Mouse (Mus musculus): ENCODE data around the gene Dlg2. TPM values are rescaled to one million over a fixed set of nuclear protein-coding genes. Genes with fewer than 3 reads are reported as not detected.

The Dlg2 gene
- polyA plus RNA-seq, 1 experiment from 2014 or later = 27.1 TPM

DNA sequence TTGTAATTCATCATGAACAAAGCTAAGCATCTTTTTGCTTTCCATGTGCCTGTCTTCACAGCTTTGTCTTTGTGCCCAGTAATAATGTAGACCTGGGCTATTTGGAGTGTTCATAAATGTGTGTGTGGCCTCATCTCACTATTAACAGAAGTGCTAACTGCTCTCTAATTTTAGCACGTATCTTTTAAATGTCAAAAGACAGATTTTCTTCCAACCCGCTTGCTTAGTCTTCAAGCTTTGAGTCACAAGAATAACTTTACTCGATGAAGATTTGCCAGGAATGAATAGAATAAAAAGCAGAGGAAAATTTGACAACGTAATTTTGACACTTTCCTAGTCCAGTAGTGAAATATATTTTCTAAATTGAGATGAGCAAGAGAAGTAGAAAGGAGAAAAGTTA is 943.7 kb downstream of the Dlg2 start:
- Histone ChIP-seq H3K9ac (ENCODE audit: low read depth, low read length) (no peak overlapping the region), H3K27me3 (ENCODE audit: control insufficient read depth, insufficient read depth, low read depth, low read length) (no peaks in the 10 kb centered on the region), H3K36me3 (ENCODE audit: control insufficient read depth, insufficient read depth, low read length) (no peaks in the 10 kb centered on the region), H3K4me1 (ENCODE audit: control insufficient read depth, insufficient read depth, low read length) (no peaks in the 10 kb centered on the region), H3K27ac (ENCODE audit: low read length) (no peak overlapping the region), H3K4me3 (ENCODE audit: low read depth, low read length) (no peak overlapping the region), H3K4me2 (ENCODE audit: low read length) (no peak overlapping the region), H3K9me3 (replicated peaks; ENCODE audit: control insufficient read depth, low read length, poor library complexity, severe bottlenecking) (no peaks in the 10 kb centered on the region)
- no peak for ATAC-seq
- WGBS = 83% methylated on average over 4 of the region's 4 CpGs

DNA sequence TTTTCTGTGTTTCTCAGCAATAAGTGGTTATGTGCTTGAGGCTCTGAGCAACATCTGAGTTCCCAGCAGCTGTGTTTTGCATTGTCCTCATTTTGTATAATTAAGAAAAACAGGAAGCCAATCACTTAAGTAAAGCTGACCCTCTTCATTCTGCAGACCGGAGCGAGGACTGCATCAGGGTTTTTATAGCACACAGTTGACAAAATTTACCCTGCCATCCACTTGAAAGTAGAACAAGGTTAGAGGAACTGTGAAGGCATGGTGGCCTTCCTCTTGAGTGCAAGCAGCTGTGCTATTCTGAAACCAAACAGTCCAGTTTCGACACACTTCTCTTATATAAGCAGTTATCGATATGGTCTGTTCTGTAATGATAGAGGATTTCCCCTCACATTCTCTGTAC is 947.3 kb downstream of the Dlg2 start:
- no peak overlapping the region for H3K9ac ChIP-seq (ENCODE audit: low read depth, low read length)

DNA sequence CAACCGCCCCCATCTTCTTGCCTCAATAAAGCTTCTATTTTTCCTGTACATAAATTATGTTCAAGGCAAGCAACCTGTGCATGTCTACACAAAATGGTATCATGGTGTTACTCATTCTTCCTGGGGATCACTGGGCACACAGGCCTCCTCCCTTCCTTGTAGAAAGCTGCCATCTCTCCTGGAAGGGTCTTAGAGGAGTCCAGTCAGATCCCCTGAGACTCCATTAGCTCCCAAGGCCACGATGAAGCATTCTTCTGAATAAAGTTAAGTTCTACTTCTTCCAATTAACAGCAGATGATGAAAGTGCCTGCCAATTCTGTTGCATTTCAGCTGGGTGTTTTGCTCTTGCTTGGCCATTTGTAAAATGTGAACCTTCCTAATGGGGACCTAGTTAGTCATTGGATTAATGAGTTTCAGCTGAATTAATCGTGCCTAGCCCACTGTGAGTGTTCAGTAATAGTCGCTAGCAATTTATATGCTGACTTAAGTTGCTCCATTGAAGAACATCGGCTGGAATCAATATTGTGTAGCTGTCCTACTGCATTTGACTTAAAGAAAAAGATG is 953.3 kb downstream of the Dlg2 start:
- H3K9me3 ChIP-seq (replicated peaks; ENCODE audit: control insufficient read depth, low read length, poor library complexity, severe bottlenecking) = no peaks in the 10 kb centered on the region
- H3K27ac ChIP-seq (ENCODE audit: low read length) = no peak overlapping the region
- H3K27me3 ChIP-seq (ENCODE audit: control insufficient read depth, insufficient read depth, low read depth, low read length) = no peaks in the 10 kb centered on the region
- 0 out of 2 replicates have a peak, but pooled peaks cover 2% of the 10 kb centered on the region for H3K4me1 ChIP-seq (ENCODE audit: control insufficient read depth, insufficient read depth, low read length)
- no peak overlapping the region for H3K4me2 ChIP-seq (ENCODE audit: low read length)
- WGBS = 65% methylated on average over 5 of the region's 5 CpGs
- H3K4me3 ChIP-seq (ENCODE audit: low read depth, low read length) = no peak overlapping the region
- no peaks in the 10 kb centered on the region for H3K36me3 ChIP-seq (ENCODE audit: control insufficient read depth, insufficient read depth, low read length)
- no peak for ATAC-seq
- H3K9ac ChIP-seq (ENCODE audit: low read depth, low read length) = no peak overlapping the region

More for the DNA sequence above, 947.3 kb downstream of the Dlg2 start:
- Histone ChIP-seq H3K27me3 (ENCODE audit: control insufficient read depth, insufficient read depth, low read depth, low read length) (no peaks in the 10 kb centered on the region), H3K9me3 (replicated peaks; ENCODE audit: control insufficient read depth, low read length, poor library complexity, severe bottlenecking) (no peaks in the 10 kb centered on the region), H3K4me2 (ENCODE audit: low read length) (no peak overlapping the region), H3K4me1 (ENCODE audit: control insufficient read depth, insufficient read depth, low read length) (no peaks in the 10 kb centered on the region), H3K36me3 (ENCODE audit: control insufficient read depth, insufficient read depth, low read length) (no peaks in the 10 kb centered on the region), H3K27ac (ENCODE audit: low read length) (no peak overlapping the region), H3K4me3 (ENCODE audit: low read depth, low read length) (no peak overlapping the region)
- 82% methylated on average over 4 of the region's 4 CpGs for WGBS
- ATAC-seq = no peak

DNA sequence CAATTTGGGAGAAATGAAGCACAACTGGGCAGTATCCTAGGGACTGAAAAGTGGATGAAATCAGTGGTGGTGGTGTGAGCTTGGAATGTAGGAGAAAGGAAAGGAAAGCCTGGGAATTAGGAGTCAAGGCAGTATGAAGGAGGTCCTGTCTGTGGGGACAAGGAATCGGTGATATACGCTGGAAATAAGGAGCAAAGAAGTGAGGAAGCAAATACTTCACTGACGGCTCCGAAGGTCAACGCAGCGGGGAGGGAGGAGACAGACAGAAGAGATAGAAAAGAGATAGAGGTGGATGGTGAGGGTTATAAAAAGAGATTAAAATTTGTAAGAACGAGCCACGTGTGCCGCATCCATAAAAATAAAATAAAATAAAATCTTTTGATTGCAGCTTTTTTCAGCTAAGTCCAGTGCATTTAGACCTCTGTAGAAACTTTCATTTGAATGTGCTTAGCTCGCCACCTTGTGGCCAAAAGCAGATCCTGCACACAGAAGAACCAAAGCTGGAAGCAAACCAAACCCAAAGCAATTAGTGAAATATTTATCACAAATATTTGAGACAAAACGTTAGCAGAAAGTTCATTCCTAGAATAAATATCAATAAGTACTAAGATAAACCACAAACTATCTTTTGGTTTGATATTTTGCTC is 955.2 kb downstream of the Dlg2 start:
- Histone ChIP-seq H3K27ac (ENCODE audit: low read length) (no peak overlapping the region), H3K9ac (ENCODE audit: low read depth, low read length) (no peak overlapping the region), H3K4me2 (ENCODE audit: low read length) (peak overlapping the region; percentile 22; the same call in 1 of the 2 replicates), H3K27me3 (ENCODE audit: control insufficient read depth, insufficient read depth, low read depth, low read length) (no peaks in the 10 kb centered on the region), H3K9me3 (replicated peaks; ENCODE audit: control insufficient read depth, low read length, poor library complexity, severe bottlenecking) (no peaks in the 10 kb centered on the region), H3K4me3 (ENCODE audit: low read depth, low read length) (no peak overlapping the region), H3K36me3 (ENCODE audit: control insufficient read depth, insufficient read depth, low read length) (no peaks in the 10 kb centered on the region), H3K4me1 (ENCODE audit: control insufficient read depth, insufficient read depth, low read length) (0 out of 2 replicates have a peak, but pooled peaks cover 2% of the 10 kb centered on the region)
- peak; percentile 76 for ATAC-seq
- WGBS = 40% methylated on average over 11 of the region's 11 CpGs

DNA sequence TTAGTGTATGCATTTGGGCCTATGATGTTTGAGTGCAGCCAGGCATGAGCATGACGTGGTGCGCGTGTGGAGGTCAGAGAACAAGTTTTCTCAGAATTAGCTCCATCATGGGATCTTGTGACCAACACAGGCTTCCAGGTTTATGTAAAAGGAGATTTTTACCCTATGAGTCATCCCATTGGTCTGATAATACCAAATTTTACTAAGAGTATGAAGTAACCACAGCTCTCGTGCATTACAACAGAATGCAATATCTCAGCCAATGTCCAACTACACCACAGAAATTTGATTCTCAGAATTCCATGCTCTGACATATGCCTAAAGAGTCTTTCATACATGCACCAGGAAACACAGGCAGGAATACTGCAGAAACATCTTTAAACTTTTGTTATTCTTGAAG is 956.1 kb downstream of the Dlg2 start:
- H3K36me3 ChIP-seq (ENCODE audit: control insufficient read depth, insufficient read depth, low read length) = no peaks in the 10 kb centered on the region
- no peak overlapping the region for H3K27ac ChIP-seq (ENCODE audit: low read length)
- H3K9me3 ChIP-seq (replicated peaks; ENCODE audit: control insufficient read depth, low read length, poor library complexity, severe bottlenecking) = no peaks in the 10 kb centered on the region
- 0 out of 2 replicates have a peak, but pooled peaks cover 2% of the 10 kb centered on the region for H3K4me1 ChIP-seq (ENCODE audit: control insufficient read depth, insufficient read depth, low read length)
- H3K4me2 ChIP-seq (ENCODE audit: low read length) = no peak overlapping the region
- H3K9ac ChIP-seq (ENCODE audit: low read depth, low read length) = no peak overlapping the region
- H3K27me3 ChIP-seq (ENCODE audit: control insufficient read depth, insufficient read depth, low read depth, low read length) = no peaks in the 10 kb centered on the region
- WGBS = 94% methylated on average over 4 of the region's 4 CpGs
- no peak for ATAC-seq
- H3K4me3 ChIP-seq (ENCODE audit: low read depth, low read length) = no peak overlapping the region

DNA sequence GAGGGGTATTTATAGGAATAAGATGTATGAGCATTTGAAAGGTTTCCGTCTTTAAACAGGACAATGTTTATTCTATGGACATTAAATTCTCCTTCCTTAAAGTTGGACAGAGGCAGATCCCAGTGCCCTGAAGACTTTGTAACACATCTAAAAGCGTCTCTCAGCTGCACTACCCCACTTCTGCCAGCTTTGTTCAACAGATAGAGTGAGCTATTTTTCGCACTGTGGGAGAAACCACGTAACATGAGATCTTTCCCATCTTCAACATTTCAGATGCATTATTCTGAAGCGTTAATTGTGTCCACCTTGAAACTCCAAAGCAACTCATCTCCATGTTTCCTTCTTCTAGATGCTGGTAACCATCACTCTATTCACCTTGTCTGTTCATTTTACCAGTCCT is 958.3 kb downstream of the Dlg2 start:
- H3K27me3 ChIP-seq (ENCODE audit: control insufficient read depth, insufficient read depth, low read depth, low read length) = no peaks in the 10 kb centered on the region
- WGBS = 87% methylated on average over 5 of the region's 5 CpGs
- ATAC-seq = no peak

DNA sequence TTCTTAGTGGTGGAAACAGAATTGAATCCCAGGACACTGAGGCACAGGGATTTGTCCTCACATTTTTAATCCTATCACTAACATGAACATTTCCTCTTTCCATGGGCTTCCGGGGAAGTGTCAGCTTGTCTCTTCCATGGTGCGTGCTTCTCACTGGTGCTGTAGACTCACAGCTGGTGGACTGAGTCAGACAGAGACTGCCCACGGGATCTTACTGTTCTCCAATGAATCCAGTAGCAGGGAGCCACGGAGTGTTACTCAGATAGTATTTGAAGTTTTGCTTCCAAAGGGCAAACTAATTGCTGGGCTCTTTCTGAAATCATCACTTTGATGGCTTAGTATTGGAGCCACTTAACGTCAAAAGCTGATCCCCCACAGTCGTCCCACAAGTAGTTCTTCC is 963.9 kb downstream of the Dlg2 start:
- 70% methylated on average over 6 of the region's 6 CpGs for WGBS
- Histone ChIP-seq H3K4me2 (ENCODE audit: low read length) (no peak overlapping the region), H3K9me3 (replicated peaks; ENCODE audit: control insufficient read depth, low read length, poor library complexity, severe bottlenecking) (no peaks in the 10 kb centered on the region), H3K4me3 (ENCODE audit: low read depth, low read length) (no peak overlapping the region), H3K36me3 (ENCODE audit: control insufficient read depth, insufficient read depth, low read length) (no peaks in the 10 kb centered on the region), H3K27me3 (ENCODE audit: control insufficient read depth, insufficient read depth, low read depth, low read length) (no peaks in the 10 kb centered on the region), H3K27ac (ENCODE audit: low read length) (no peak overlapping the region), H3K9ac (ENCODE audit: low read depth, low read length) (no peak overlapping the region), H3K4me1 (ENCODE audit: control insufficient read depth, insufficient read depth, low read length) (peaks cover 10% of the 10 kb centered on the region)
- no peak for ATAC-seq

More for the DNA sequence above, 958.3 kb downstream of the Dlg2 start:
- Histone ChIP-seq H3K4me3 (ENCODE audit: low read depth, low read length) (no peak overlapping the region), H3K27ac (ENCODE audit: low read length) (no peak overlapping the region), H3K4me2 (ENCODE audit: low read length) (no peak overlapping the region), H3K36me3 (ENCODE audit: control insufficient read depth, insufficient read depth, low read length) (no peaks in the 10 kb centered on the region), H3K9ac (ENCODE audit: low read depth, low read length) (no peak overlapping the region), H3K4me1 (ENCODE audit: control insufficient read depth, insufficient read depth, low read length) (0 out of 2 replicates have a peak, but pooled peaks cover 2% of the 10 kb centered on the region), H3K9me3 (replicated peaks; ENCODE audit: control insufficient read depth, low read length, poor library complexity, severe bottlenecking) (no peaks in the 10 kb centered on the region)

DNA sequence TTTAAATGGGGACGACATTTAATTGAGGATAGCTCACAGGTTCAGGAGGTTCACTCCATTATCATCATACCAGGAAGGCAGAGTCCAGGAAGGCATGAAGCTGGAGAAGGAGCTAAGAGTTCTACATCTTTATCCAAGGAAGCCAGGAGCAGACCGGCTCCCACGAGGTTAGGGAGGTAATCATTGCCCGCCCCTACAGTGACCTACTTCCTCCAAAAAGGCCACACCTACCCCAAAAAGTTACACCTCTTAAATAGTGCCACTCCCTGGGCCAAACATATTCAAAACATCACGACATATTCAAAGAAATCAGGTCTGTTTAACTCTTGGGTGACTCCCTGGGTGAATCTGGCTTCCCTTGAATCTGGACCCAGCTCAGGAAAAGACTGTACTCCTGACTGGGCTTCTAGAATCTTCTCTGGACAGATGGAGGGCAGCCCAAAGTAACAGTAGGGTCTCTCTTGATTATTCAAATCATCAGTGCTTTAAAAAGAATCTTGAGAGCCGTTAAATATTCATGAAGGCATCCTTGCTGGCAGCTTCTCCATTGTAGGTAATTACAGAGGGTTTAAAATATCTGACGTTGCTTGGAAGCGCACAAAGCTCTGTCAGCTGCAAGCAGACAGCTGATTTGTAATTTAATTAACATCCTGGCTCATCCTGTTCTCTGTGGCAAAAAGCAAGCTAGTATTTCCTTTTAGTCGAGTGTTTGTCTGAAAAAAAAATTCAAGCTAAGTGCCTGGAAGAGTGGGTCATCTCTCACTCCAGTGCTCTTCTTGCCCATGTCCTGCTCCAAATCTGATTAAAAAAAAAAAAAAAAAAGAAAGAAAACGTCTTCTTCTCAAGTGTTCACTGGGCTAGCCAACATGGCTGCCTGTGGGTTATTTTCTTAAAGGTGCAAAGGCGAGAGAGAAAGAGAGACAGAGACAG is 966.2 kb downstream of the Dlg2 start:
- no peaks in the 10 kb centered on the region for H3K36me3 ChIP-seq (ENCODE audit: control insufficient read depth, insufficient read depth, low read length)
- peak overlapping the region; percentile 27 for H3K4me2 ChIP-seq (ENCODE audit: low read length)
- no peak overlapping the region for H3K9ac ChIP-seq (ENCODE audit: low read depth, low read length)
- H3K4me1 ChIP-seq (ENCODE audit: control insufficient read depth, insufficient read depth, low read length) = peaks cover 10% of the 10 kb centered on the region
- 44% methylated on average over 11 of the region's 11 CpGs for WGBS
- peak overlapping the region; percentile 76 for H3K27ac ChIP-seq (ENCODE audit: low read length)
- ATAC-seq = peak; percentile 87
- H3K27me3 ChIP-seq (ENCODE audit: control insufficient read depth, insufficient read depth, low read depth, low read length) = no peaks in the 10 kb centered on the region
- H3K4me3 ChIP-seq (ENCODE audit: low read depth, low read length) = no peak overlapping the region
- no peaks in the 10 kb centered on the region for H3K9me3 ChIP-seq (replicated peaks; ENCODE audit: control insufficient read depth, low read length, poor library complexity, severe bottlenecking)

DNA sequence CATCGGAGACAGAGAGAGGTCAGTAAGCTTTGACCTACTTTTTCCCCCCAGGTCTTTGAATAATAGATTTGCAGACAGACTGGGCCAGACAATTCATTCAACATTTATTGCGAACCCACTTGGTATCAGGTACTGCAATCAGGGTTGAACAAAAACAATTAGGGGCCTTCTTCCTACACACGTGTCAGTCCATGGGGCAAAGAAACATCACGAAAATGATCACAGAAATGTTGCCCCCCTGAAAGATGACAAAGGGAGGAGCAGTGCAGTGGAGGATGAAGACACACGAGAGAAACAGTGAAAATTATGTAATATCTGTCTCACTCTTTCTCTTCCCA is 966.9 kb downstream of the Dlg2 start:
- no peaks in the 10 kb centered on the region for H3K36me3 ChIP-seq (ENCODE audit: control insufficient read depth, insufficient read depth, low read length)
- H3K9me3 ChIP-seq (replicated peaks; ENCODE audit: control insufficient read depth, low read length, poor library complexity, severe bottlenecking) = no peaks in the 10 kb centered on the region
- no peak overlapping the region for H3K9ac ChIP-seq (ENCODE audit: low read depth, low read length)
- peaks cover 10% of the 10 kb centered on the region for H3K4me1 ChIP-seq (ENCODE audit: control insufficient read depth, insufficient read depth, low read length)
- H3K27ac ChIP-seq (ENCODE audit: low read length) = peak overlapping the region; percentile 76
- H3K27me3 ChIP-seq (ENCODE audit: control insufficient read depth, insufficient read depth, low read depth, low read length) = no peaks in the 10 kb centered on the region
- ATAC-seq = peak; percentile 40
- 39% methylated on average over 5 of the region's 5 CpGs for whole genome bisulfite sequencing
- H3K4me3 ChIP-seq (ENCODE audit: low read depth, low read length) = no peak overlapping the region
- H3K4me2 ChIP-seq (ENCODE audit: low read length) = peak overlapping the region; percentile 27

Data from midbrain, embryonic 16.5 days (tissue).